Mouse (Mus musculus) embryo, embryonic 11 days (tissue): ENCODE results near the gene Rc3h1.
"Not testable (repeated sequence)": the region's sequence is repeated elsewhere in the genome, so short reads cannot be mapped to it uniquely, and the experiment has no call there.

ENCODE experiments used
- DNase-seq: peaks from one replicate; pipeline ENCODE4 v3.0.0-alpha.2; 2015

Gene Rc3h1

DNA sequence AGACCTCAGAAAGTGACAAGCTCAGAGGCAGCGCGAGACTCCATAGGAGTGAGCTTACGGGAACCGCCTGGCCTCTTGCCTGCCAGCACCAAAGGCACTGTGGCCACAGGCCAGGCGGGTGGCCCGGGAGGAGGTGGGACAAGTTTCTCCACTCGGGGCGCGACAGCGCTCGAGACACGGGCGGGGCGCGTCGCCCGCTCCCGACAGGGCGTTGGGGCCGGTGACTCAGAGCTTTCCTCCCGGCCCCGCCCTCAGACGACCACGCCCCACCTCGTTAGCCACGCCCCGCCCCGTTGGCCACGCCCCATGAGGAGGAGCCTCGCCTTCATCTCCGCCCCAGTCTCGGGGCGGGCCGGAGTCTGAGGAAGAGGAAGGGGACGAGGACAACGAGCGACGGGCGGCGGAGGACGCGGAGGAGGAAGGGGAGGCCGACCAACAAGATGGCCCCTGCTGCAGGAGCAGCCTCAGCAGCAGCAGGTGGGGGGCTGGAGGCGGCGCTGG is at the start of gene Rc3h1:
TSS of gene Rc3h1 (plus strand) at position 362 of the 501 bp plus-strand sequence.
- peak; percentile 93 for DNase-seq

DNA sequence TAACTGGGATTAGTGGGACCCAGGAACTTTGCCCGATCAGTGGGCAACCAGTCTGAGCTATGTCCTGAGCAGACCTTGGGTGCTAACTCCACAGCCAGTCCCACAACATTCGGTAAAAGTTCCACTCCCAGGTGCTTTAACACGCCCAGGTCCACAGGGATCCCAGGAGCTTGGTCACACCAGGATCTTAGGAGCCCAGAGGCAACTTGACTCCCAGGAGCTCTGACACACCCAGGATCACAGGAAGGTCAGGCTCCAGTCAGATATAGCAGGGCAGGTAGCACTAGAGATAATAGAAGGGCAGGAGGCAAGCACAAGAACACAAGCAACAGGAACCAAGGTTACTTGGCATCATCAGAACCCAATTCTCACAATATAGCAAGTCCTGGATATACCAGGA is 48.1 kb upstream of the Rc3h1 start:
- DNase-seq: no peak

DNA sequence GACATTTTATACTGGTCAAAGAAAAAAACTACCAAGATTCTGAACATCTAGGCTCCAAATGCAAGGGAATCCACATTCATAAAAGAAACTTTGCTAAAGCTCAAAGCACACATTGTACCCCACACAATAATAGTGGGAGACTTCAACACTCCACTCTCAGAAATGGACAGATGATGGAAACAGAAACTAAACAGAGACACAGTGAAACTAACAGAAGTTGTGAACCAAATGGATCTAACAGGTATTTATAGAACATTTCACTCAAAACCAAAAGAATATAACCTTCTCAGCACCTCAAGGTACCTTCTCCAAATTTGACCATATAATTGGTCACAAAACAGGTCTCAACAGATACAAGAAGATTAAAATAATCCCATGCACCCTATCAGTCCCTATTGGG is 46.3 kb upstream of the Rc3h1 start:
- DNase-seq: not testable (repeated sequence)

DNA sequence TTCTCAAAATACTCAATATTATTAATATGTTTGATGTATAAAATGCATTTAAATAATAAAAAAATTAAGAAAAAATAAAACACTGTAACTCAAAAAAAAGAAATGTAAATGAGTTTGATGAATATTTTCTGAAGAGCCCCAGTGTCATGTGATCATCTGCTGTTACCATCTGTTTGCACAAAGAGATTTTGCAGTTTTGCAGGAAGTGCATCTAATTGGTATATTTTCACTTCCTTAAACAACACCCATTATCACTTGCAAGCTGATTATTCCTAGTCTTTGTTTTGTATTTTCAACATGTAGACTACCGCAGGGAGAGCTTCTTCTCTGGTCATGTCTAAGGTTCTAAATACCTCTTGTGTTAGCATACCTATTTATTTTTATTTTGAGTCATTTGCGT is 45.1 kb upstream of the Rc3h1 start:
- no peak for DNase-seq

- no peak for DNase-seq
Measured at GRCm38 (mm10) chr1:160861632-160862031, 44.6 kb upstream of the Rc3h1 start.

DNA sequence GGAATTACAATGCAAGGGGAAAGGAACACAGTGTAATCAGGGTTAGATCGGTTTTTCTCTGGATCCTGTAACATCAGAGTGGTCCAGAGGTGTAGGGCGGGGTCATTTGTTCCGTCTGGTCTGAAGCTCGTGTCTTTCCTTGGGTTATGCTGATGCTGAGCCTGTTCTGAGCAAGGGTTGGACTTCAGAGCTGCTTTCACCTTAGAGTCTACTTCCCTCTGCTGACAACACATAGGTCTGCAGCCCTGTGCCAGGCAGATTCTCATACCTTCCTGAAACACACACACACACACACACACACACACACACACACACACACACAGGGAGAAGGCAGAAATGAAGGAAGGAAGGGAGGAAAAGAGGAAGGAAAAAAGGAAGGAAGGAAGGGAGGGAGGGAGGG is 43.2 kb upstream of the Rc3h1 start:
- DNase-seq: no peak

- DNase-seq: no peak
Measured at GRCm38 (mm10) chr1:160874757-160875156, 31.5 kb upstream of the Rc3h1 start.

DNA sequence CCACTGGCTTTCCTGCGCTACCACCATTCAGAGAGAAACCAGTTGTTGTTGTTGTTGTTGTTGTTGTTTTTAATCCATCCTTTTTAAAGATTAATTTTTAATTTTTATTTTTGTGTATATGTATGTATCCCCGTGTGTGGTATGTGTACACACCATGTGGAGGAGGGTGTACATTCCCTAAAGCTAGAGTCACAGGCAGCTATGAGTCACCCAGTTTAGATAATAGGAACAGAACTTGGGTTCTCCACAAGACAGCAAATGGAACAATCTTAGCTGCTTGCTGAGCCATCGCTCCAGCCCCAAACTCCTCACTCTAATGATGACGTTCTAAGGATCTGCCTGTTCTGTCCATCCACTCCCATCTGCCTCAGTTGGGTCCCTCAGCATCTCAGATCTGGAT is 29.2 kb upstream of the Rc3h1 start:
- no peak for DNase-seq

DNA sequence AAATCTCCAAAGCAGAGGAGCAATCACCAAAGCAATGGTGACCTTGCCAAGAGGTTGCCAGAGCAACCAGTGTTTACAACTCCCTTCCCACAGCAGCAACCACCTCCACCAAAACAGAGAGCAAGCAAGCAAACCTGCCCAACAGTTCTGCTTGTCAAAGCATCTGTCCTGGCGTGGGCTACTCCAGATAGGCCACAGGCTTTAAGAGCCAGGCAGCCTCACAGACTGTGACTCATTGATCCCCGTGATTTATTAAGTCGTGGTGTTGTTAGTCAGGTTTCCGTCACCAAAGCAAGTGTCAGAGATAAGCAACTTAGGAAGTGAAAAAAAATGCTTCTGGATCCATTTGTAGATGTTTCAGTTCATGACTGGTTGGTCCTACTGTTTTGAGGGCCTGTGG is 27.7 kb upstream of the Rc3h1 start:
- DNase-seq: no peak

GRCm38 (mm10) chr1:160881378-160881777 is 24.8 kb upstream of the Rc3h1 start:
- DNase-seq: not testable (repeated sequence)

GRCm38 (mm10) chr1:160881968-160882367 is 24.2 kb upstream of the Rc3h1 start:
- no peak for DNase-seq

- no peak for DNase-seq
Measured at GRCm38 (mm10) chr1:160884273-160884672, 21.9 kb upstream of the Rc3h1 start.

DNA sequence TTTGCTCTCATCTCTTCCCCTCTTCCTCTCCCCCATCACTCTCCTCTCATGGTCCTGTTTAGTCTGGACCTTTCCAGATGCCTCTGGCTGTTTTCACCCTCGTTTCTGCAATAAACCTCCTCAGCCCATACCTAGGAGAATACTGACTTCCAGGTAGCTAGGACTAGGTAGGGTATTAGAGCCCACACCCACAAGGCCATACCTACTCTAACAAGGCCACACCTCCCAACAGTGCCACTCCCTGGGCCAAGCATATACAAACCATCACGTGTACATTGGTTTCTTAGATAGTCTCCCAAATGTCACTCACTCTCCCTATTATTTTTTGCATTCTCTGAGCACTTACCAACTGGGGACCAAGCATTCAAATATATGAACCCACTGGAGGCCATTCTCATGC is 21.2 kb upstream of the Rc3h1 start:
- DNase-seq: no peak

- DNase-seq: peak; percentile 43
Measured at GRCm38 (mm10) chr1:160899701-160900100, 6.5 kb upstream of the Rc3h1 start.

DNA sequence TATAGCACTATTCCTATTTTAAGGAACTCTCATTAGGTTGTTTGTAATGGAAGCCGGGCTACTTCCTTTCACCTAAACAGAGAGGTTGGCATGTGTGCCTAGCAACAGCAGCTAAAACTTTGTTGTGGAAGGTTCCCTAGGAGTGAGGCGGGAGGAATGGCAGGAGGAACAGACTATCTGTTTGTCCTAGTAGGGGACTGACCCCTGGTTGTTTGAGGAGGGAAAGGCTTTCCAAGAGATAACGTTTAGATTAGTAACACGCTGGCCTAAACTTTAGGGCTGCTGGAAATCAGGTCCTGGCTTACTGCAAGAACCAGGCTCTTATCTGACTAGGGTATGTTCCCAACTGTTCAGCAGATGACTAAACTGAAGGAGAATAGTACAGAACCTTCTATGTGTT is 2.2 kb upstream of the Rc3h1 start:
- DNase-seq: no peak

- peak; percentile 75 for DNase-seq
Measured at GRCm38 (mm10) chr1:160906558-160907481, 602 bp downstream of the Rc3h1 start.

- DNase-seq: no peak
Measured at GRCm38 (mm10) chr1:160910176-160910575, 4.0 kb downstream of the Rc3h1 start.

DNA sequence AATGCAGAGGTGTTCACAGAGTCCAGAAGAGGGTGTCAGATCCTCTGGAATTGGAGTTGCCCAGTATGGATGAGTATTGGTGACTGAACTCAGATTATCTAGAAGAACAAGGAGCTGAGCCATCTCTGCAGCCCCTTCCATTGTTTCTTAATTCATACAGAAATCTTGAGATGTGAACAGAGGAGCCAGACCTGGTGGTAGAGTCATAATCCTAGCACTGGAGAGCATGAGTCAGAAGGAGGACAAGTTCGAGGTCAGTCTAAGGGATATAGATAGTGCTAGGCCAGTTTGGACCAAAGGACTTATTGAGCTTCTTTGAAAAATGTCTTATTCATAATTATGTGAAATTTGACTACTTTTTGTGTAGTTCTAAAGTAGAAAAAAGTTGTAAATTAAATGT is 4.6 kb downstream of the Rc3h1 start:
- DNase-seq: no peak

- no peak for DNase-seq
Measured at GRCm38 (mm10) chr1:160919383-160919782, 13.2 kb downstream of the Rc3h1 start.

DNA sequence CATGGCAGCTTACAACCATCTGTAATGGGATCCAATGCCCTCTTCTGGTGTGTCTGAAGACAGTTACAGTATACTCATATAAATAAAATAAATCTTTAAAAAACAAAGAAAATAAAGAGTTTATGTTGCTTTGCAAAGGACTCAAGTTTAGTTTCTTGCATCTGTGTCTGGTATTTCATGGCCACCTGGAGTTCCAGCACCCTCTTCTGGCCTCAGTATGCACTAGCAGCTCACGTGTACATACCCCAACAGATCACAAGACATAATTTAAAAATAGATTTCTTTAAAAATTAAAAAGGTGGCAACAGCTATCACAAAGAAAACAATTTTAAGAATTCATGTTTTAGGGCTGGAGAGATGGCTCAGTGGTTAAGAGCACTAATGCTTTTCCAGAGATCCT is 15.7 kb downstream of the Rc3h1 start:
- no peak for DNase-seq

DNA sequence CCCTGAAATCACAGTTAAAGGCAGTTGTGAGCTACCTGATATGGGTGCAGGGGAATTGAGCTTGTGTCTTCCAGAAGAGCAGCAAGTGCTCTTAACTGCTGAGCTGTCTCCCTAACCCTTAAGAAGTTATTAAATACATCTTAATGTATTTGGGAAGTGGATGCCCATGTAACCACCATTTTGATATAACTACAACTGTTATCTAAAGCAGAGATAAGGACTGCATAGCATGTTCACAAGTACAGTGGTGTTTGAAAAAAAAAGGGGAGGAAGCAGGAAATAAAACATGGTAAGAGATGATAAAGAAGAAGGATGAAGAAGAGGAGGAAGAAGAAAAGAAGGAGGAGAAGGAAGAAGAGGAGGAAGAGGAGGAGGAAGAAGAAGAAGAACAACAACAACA is 25.1 kb downstream of the Rc3h1 start:
- DNase-seq: no peak

DNA sequence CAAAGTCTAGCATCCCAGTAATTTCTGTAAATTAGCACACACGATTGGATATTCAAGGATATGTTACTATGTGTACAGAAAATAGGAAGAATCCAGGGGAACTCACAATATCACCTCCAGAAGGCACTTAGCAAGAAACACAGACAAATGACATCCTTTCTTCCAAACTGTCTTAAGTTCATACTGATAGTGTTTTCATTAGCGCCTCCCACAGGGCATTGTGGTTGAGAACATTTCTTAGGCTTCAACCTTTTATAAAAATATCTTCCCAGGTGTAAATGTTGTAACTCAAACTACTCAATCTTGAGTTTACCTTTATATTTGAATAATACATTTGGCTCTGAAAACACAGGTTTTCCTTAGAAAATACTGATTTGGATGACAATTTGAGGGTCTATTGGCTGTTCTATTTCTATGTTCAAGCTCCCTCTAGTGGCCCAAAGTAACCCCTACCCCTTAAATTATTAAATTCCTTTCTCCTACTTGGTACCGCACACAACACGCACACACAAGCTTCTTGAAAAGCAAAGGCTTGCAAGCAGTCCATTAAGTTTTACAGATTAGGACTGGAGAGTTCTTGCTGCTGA is 27.8 kb downstream of the Rc3h1 start:
- peak; percentile 63 for DNase-seq

- no peak for DNase-seq
Measured at GRCm38 (mm10) chr1:160935551-160935950, 29.3 kb downstream of the Rc3h1 start.

DNA sequence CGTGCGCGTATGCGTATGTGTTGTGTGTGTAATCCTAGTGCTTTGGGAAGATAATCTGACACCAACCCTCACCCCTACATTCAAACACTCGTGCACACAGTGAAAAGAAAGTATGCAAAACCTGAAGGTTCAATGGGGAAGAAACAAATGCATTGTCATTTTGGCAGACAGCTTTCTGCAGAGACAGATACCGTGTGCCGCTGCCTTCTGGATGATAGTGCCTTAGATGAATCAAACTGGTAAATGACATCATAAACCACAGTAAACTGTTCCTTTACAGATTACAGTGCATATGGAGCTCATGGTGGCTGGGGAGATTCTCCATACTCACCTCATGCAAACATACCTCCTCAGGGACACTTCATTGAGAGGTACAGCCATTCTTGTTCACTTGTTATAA is 57.0 kb downstream of the Rc3h1 start:
- DNase-seq: no peak
